Mouse (Mus musculus) hindbrain, embryonic 14.5 days (tissue): ENCODE measurements around the gene Gimap7. TPM values are rescaled to one million over a fixed set of nuclear protein-coding genes. Genes with fewer than 3 reads are reported as not detected.

ENCODE experiments used
- ATAC-seq: fragments of 200-750 bp; cut with Nextera tagmentation; 2 replicates; pipeline ENCODE4 v1.8.0; 2017; ENCODE audit warnings: moderate number of reproducible peaks, mild to moderate bottlenecking, moderate TSS enrichment, moderate library complexity; ENCODE audit not compliant: low FRiP score
- DNase-seq: peaks from one replicate; pipeline ENCODE4 v3.0.0-alpha.2; 2015; ENCODE audit warnings: low spot score
- H3K27ac ChIP-seq: fragments of 300-500 bp; sonication (generic); 2 replicates; pipeline ENCODE4 v1.5.1; 2014; ENCODE audit warnings: mild to moderate bottlenecking, moderate library complexity
- H3K27me3 ChIP-seq: fragments of 300-500 bp; sonication (generic); 2 replicates; pipeline ENCODE4 v1.6.1; 2014; ENCODE audit warnings: mild to moderate bottlenecking, low read length, mixed read lengths; ENCODE audit not compliant: control insufficient read depth, insufficient read depth
- H3K36me3 ChIP-seq: fragments of 300-500 bp; sonication (generic); replicated peaks from 2 replicates; pipeline ENCODE4 v1.6.1; 2014; ENCODE audit not compliant: control insufficient read depth, insufficient read depth
- H3K4me1 ChIP-seq: fragments of 300-500 bp; sonication (generic); replicated peaks from 2 replicates; pipeline ENCODE4 v1.6.1; 2014; ENCODE audit warnings: antibody characterized with exemption, low read length, mixed read lengths; ENCODE audit not compliant: control insufficient read depth, insufficient read depth
- H3K4me2 ChIP-seq: fragments of 300-500 bp; sonication (generic); replicated peaks from 2 replicates; pipeline ENCODE4 v1.6.1; 2014; ENCODE audit warnings: mild to moderate bottlenecking, moderate library complexity
- H3K4me3 ChIP-seq: fragments of 300-500 bp; sonication (generic); replicated peaks from 2 replicates; pipeline ENCODE4 v1.5.1; 2014; ENCODE audit warnings: mild to moderate bottlenecking, low read length
- H3K9ac ChIP-seq: fragments of 300-500 bp; sonication (generic); 2 replicates; pipeline ENCODE4 v1.6.1; 2014
- H3K9me3 ChIP-seq: fragments of 300-500 bp; sonication (generic); 2 replicates; pipeline ENCODE4 v1.6.1; 2016; ENCODE audit warnings: low read length; ENCODE audit not compliant: control insufficient read depth
- WGBS: fragments of 180-500 bp; shearing (Covaris S2); extraction: QIAGEN DNeasy Blood & Tissue Kit; methylation state at CpG from one replicate; pipeline ENCODE4 v1.1.7; 2014; 5-methylcytosine and 5-hydroxymethylcytosine counted together
- polyA plus RNA-seq: library from polyadenylated mRNA; unstranded; fragments of >200 nt; fragmentation: Nextera tagmentation; extraction: Ambion mirVana; gene quantifications from 2 replicates; pipeline ENCODE4 v1.2.1, GENCODE M21; 2014

The Gimap7 gene
- polyA plus RNA-seq, 1 experiment from 2014 or later = not detected

- Histone ChIP-seq H3K4me1 (no peaks in the 10 kb centered on the region), H3K4me3 (no peak overlapping the region), H3K4me2 (no peak overlapping the region), H3K9ac (no peak overlapping the region), H3K27me3 (no peaks in the 10 kb centered on the region), H3K36me3 (no peaks in the 10 kb centered on the region), H3K27ac (no peak overlapping the region), H3K9me3 (no peaks in the 10 kb centered on the region)
- no peak for ATAC-seq
- 81% methylated on average over 5 of the region's 5 CpGs for WGBS
- DNase-seq = no peak
Observed at GRCm38 (mm10) chr6:48702601-48703000, 15.8 kb upstream of the Gimap7 start.

- Histone ChIP-seq H3K9me3 (no peaks in the 10 kb centered on the region), H3K27me3 (no peaks in the 10 kb centered on the region), H3K4me1 (no peaks in the 10 kb centered on the region), H3K27ac (no peak overlapping the region), H3K9ac (no peak overlapping the region), H3K4me2 (no peak overlapping the region), H3K4me3 (no peak overlapping the region), H3K36me3 (no peaks in the 10 kb centered on the region)
- DNase-seq = no peak
- ATAC-seq = no peak
Observed at GRCm38 (mm10) chr6:48704146-48704545, 14.3 kb upstream of the Gimap7 start.

DNA sequence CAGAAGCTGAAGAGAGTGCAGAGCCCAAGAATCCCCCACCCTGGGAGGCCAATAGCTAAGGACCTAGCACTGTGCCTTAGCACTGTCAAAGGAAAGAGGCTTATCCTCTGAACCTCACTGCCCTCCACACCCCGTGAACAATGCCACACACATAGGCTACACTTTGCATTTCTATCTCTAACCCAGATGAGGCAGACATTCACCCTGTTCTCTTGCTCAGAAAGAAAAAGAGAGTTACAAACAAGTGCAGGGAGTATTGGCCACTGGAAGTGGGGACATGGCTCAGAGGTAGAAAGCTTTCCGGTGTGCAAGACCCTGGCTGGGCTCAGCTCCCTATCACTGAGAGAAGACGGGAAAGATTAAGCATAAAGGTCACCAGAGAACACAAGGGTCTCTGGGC, 12.3 kb upstream of the Gimap7 start:
- no peak overlapping the region for H3K27ac ChIP-seq
- no peak for ATAC-seq
- H3K4me1 ChIP-seq = no peaks in the 10 kb centered on the region
- H3K27me3 ChIP-seq = no peaks in the 10 kb centered on the region
- no peak overlapping the region for H3K4me2 ChIP-seq
- no peak overlapping the region for H3K4me3 ChIP-seq
- 51% methylated on average over 3 of the region's 3 CpGs for WGBS
- no peaks in the 10 kb centered on the region for H3K9me3 ChIP-seq
- no peaks in the 10 kb centered on the region for H3K36me3 ChIP-seq
- H3K9ac ChIP-seq = no peak overlapping the region
- no peak for DNase-seq

GRCm38 (mm10) chr6:48720326-48720725, 1.9 kb downstream of the Gimap7 start:
- DNase-seq (no peak), ATAC-seq (no peak)
- Histone ChIP-seq H3K27me3 (no peaks in the 10 kb centered on the region), H3K36me3 (no peaks in the 10 kb centered on the region), H3K4me2 (no peak overlapping the region), H3K4me1 (no peaks in the 10 kb centered on the region), H3K9ac (no peak overlapping the region), H3K27ac (no peak overlapping the region), H3K9me3 (no peaks in the 10 kb centered on the region), H3K4me3 (no peak overlapping the region)
- 85% methylated on average over 4 of the region's 4 CpGs for WGBS

DNA sequence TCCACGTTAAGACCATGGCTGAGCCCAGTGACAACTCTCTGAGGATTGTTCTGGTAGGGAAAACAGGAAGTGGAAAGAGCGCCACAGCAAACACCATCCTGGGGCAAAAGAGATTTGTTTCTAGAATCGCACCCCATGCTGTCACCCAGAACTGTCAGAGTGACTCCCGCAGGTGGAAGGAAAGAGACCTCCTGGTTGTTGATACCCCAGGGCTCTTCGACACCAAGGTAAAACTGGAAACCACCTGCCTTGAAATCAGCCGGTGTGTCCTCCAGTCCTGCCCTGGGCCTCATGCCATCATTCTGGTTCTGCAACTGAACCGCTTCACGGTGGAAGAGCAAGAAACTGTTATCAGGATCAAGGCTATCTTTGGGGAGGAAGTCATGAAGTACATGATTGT, 5.0 kb downstream of the Gimap7 start:
- 86% methylated on average over 8 of the region's 8 CpGs for WGBS
- no peak overlapping the region for H3K27ac ChIP-seq
- no peak overlapping the region for H3K4me3 ChIP-seq
- no peaks in the 10 kb centered on the region for H3K36me3 ChIP-seq
- H3K4me1 ChIP-seq = no peaks in the 10 kb centered on the region
- ATAC-seq (no peak), DNase-seq (no peak)
- H3K9me3 ChIP-seq = no peaks in the 10 kb centered on the region
- no peak overlapping the region for H3K9ac ChIP-seq
- no peaks in the 10 kb centered on the region for H3K27me3 ChIP-seq
- H3K4me2 ChIP-seq = no peak overlapping the region

DNA sequence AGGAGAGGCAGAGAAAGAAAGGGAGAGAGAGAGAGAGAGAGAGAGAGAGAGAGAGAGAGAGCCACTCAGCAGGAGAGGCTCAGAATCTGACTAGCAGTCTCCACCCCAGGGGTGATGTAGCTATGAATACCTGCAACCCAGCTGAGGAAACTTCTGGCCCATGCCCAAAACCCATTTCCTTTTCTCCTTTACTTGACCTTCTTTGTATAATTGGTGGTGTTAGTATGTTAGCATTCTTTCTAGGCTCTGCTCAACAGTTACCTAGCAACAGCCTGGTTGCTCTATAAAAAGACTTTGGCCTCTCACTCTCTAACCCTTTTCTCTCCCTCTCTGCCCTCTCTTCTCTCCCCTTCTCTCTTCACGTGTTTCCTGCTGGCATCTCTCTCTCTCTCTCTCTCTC, 7.1 kb downstream of the Gimap7 start:
- DNase-seq (no peak), ATAC-seq (no peak)
- Histone ChIP-seq H3K27ac (no peak overlapping the region), H3K4me1 (no peaks in the 10 kb centered on the region), H3K9me3 (no peaks in the 10 kb centered on the region), H3K4me3 (no peak overlapping the region), H3K4me2 (no peak overlapping the region), H3K36me3 (no peaks in the 10 kb centered on the region), H3K9ac (no peak overlapping the region), H3K27me3 (no peaks in the 10 kb centered on the region)
- WGBS = 6% methylated on average over 1 of the region's 1 CpGs

DNA sequence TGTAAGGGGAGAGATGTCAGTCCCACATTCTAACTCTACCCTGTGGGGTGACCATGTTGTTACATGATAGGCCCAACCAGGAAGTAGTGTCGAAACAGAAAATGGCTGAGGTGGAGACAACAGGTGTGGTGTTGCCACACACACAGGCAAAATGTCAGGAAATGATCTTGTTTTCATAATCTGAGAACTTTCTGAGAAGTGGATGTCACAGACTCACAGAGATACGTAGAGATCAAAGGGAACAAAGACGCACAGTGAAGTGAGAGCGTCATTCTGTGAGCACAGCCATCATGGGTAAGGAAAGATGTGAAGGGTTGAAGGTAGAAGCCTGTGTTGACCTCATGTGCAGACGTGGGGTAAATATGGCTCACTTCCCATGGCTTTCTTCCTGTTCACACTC, 9.3 kb downstream of the Gimap7 start:
- 90% methylated on average over 5 of the region's 5 CpGs for WGBS

DNA sequence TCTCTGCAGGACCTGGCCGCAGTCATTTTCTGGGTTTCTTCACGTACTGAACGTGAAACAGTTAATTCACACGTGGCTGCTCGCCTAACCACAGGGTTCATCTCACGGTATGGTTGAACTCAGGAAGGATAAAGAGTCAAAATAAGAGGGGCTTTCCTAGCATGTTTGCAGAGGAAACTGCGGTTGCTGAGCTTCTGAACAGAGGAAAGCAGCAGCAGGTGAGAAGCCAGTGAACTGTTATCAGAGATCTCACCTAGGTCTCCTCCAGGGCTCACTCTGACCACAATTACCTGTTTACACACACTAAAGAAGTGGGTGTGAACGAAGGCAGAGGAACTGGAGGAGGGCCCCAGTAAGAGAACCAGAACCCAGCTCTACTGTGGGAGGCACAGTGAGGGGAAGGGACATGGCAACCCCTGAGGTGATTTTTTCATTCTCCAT, 14.5 kb downstream of the Gimap7 start:
- H3K4me2 ChIP-seq = no peak overlapping the region
- 55% methylated on average over 8 of the region's 8 CpGs for WGBS
- no peak overlapping the region for H3K4me3 ChIP-seq
- DNase-seq (no peak), ATAC-seq (no peak)
- no peaks in the 10 kb centered on the region for H3K4me1 ChIP-seq
- no peaks in the 10 kb centered on the region for H3K36me3 ChIP-seq
- H3K9ac ChIP-seq = no peak overlapping the region
- H3K27ac ChIP-seq = no peak overlapping the region
- H3K9me3 ChIP-seq = no peaks in the 10 kb centered on the region
- no peaks in the 10 kb centered on the region for H3K27me3 ChIP-seq

More for the DNA sequence above, 9.3 kb downstream of the Gimap7 start:
- no peaks in the 10 kb centered on the region for H3K36me3 ChIP-seq
- no peaks in the 10 kb centered on the region for H3K9me3 ChIP-seq
- no peak overlapping the region for H3K4me3 ChIP-seq
- no peak overlapping the region for H3K9ac ChIP-seq
- H3K4me2 ChIP-seq = no peak overlapping the region
- no peaks in the 10 kb centered on the region for H3K4me1 ChIP-seq
- no peak for DNase-seq
- H3K27me3 ChIP-seq = no peaks in the 10 kb centered on the region
- ATAC-seq = no peak
- no peak overlapping the region for H3K27ac ChIP-seq

DNA sequence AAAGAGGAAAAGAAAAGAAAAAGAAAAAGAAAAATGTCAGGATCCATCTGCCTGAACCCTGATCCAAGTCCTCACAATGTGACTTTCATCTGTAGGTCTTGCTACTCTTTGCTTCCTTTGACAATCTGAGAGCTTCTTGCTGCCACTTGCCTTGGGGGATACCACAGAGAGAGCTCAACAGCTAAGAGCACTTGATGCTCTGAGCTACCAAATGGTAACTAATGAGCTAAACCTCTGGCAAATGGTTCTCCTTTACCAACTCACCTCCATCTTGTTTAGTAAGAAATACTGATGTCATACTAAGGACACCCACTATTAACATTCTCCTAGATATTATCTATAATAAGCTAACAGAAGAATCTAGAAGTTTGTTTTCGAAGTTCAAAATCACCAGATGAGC, 15.2 kb downstream of the Gimap7 start:
- Histone ChIP-seq H3K27ac (no peak overlapping the region), H3K9ac (no peak overlapping the region), H3K4me1 (no peaks in the 10 kb centered on the region), H3K9me3 (no peaks in the 10 kb centered on the region), H3K4me3 (no peak overlapping the region), H3K36me3 (no peaks in the 10 kb centered on the region), H3K4me2 (no peak overlapping the region), H3K27me3 (no peaks in the 10 kb centered on the region)
- DNase-seq = no peak
- 88% methylated on average over 1 of the region's 1 CpGs for WGBS
- ATAC-seq = no peak

DNA sequence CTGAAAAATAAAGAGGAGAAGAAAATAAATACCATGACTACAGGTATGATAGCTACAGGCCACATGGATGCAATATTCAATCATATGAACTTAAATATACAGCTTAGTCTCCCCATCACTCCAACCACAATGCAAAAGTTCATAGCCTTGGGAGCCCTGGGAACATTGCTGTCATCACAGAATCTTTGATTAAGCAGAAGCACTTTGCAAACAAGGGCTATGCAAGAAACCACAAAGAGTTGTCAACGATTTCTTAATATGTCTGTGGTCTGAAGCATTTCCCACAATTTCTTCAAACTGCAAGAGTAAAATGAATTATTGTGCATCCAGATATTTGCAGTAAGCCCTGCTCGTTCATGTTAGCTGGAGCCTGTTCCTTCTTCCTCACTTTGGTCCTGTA, 18.6 kb downstream of the Gimap7 start:
- Histone ChIP-seq H3K9me3 (no peaks in the 10 kb centered on the region), H3K36me3 (no peaks in the 10 kb centered on the region), H3K27ac (no peak overlapping the region), H3K27me3 (no peaks in the 10 kb centered on the region), H3K4me2 (no peak overlapping the region), H3K4me3 (no peak overlapping the region), H3K4me1 (no peaks in the 10 kb centered on the region; the same call in 1 of the 2 replicates), H3K9ac (no peak overlapping the region)
- no peak for ATAC-seq
- DNase-seq = no peak
- WGBS = 81% methylated on average over 2 of the region's 2 CpGs
